8 mouse cellular contexts compared by ENCODE assay signal in genomic region chr10:7664027-7664526, GRCm38 (mm10). TPM values are rescaled to one million over a fixed set of nuclear protein-coding genes. Genes with fewer than 3 reads are reported as not detected.
DNase-seq lines count a peak whose midpoint lies in the region; ATAC-seq lines count a peak whose summit lies in the region.

No protein-coding gene starts in this region.

- H3K4me3 ChIP-seq in kidney, embryonic 16.5 days (ENCODE audit: low read length) = peak overlapping the region; percentile 98
- peak overlapping the region; percentile 95 for H3K4me3 ChIP-seq in embryonic facial prominence, embryonic 10.5 days
- H3K4me3 ChIP-seq in intestine, embryonic 16.5 days (ENCODE audit: low read length) = peak overlapping the region; percentile 99
- H3K4me3 ChIP-seq in neural tube, embryonic 13.5 days = peak overlapping the region; percentile 72

- H3K9ac ChIP-seq in kidney, embryonic 16.5 days (replicated peaks; ENCODE audit: low read length) = peak overlapping the region; percentile 95
- H3K9ac ChIP-seq in intestine, embryonic 16.5 days (ENCODE audit: low read depth, low read length) = peak overlapping the region; percentile 87
- peak overlapping the region; percentile 93 for H3K9ac ChIP-seq in neural tube, embryonic 13.5 days

- no peaks in the 10 kb centered on the region for H3K36me3 ChIP-seq in kidney, embryonic 16.5 days (ENCODE audit: insufficient read depth, low read length)
- no peaks in the 10 kb centered on the region for H3K36me3 ChIP-seq in embryonic facial prominence, embryonic 10.5 days (replicated peaks)
- no peaks in the 10 kb centered on the region for H3K36me3 ChIP-seq in intestine, embryonic 16.5 days (ENCODE audit: control insufficient read depth, insufficient read depth, low read length)
- no peaks in the 10 kb centered on the region for H3K36me3 ChIP-seq in neural tube, embryonic 13.5 days

- no peaks in the 10 kb centered on the region for H3K9me3 ChIP-seq in kidney, embryonic 16.5 days (ENCODE audit: low read length)
- no peaks in the 10 kb centered on the region for H3K9me3 ChIP-seq in embryonic facial prominence, embryonic 10.5 days
- H3K9me3 ChIP-seq in intestine, embryonic 16.5 days (ENCODE audit: control insufficient read depth, low read length) = no peaks in the 10 kb centered on the region
- no peaks in the 10 kb centered on the region for H3K9me3 ChIP-seq in neural tube, embryonic 13.5 days

- no peak for DNase-seq in kidney, adult 8-10 months
- DNase-seq in embryonic facial prominence, embryonic 10.5 days (ENCODE audit: low spot score) = no peak
- DNase-seq in spleen, adult 18-20 months = no peak
- DNase-seq in layer of hippocampus, postnatal 10 days (ENCODE audit: low spot score in 2 of 2) = no peak
- DNase-seq in layer of hippocampus, adult 8-10 months (ENCODE audit: low spot score in 2 of 2) = no peak

- 58% methylated on average over 6 of the region's 6 CpGs for WGBS in kidney, embryonic 16.5 days
- WGBS in embryonic facial prominence, embryonic 10.5 days = 73% methylated on average over 6 of the region's 6 CpGs
- 54% methylated on average over 6 of the region's 6 CpGs for WGBS in intestine, embryonic 16.5 days
- WGBS in neural tube, embryonic 13.5 days = 74% methylated on average over 6 of the region's 6 CpGs

- H3K27me3 ChIP-seq in kidney, embryonic 16.5 days (ENCODE audit: insufficient read depth, low read length) = no peaks in the 10 kb centered on the region
- no peaks in the 10 kb centered on the region for H3K27me3 ChIP-seq in embryonic facial prominence, embryonic 10.5 days (replicated peaks; ENCODE audit: low read depth, poor library complexity, severe bottlenecking)
- H3K27me3 ChIP-seq in intestine, embryonic 16.5 days (replicated peaks; ENCODE audit: control insufficient read depth, insufficient read depth, low read length) = no peaks in the 10 kb centered on the region
- H3K27me3 ChIP-seq in neural tube, embryonic 13.5 days = no peaks in the 10 kb centered on the region

- H3K27ac ChIP-seq in kidney, embryonic 16.5 days (ENCODE audit: low read length) = peak overlapping the region; percentile 94; the same call in 1 of the 2 replicates
- H3K27ac ChIP-seq in embryonic facial prominence, embryonic 10.5 days (replicated peaks) = no peak overlapping the region
- H3K27ac ChIP-seq in intestine, embryonic 16.5 days (ENCODE audit: low read length) = peak overlapping the region; percentile 94
- peak overlapping the region; percentile 94 for H3K27ac ChIP-seq in neural tube, embryonic 13.5 days (replicated peaks)

- H3K4me2 ChIP-seq in kidney, embryonic 16.5 days (replicated peaks; ENCODE audit: low read depth, low read length) = peak overlapping the region; percentile 90
- H3K4me2 ChIP-seq in intestine, embryonic 16.5 days (ENCODE audit: low read depth, low read length) = peak overlapping the region; percentile 62
- H3K4me2 ChIP-seq in neural tube, embryonic 13.5 days = peak overlapping the region; percentile 93

- ATAC-seq in kidney, embryonic 16.5 days (ENCODE audit: low FRiP score, low TSS enrichment) = no peak
- ATAC-seq in intestine, embryonic 16.5 days = no peak
- ATAC-seq in neural tube, embryonic 13.5 days (ENCODE audit: low read depth) = no peak

- H3K4me1 ChIP-seq in kidney, embryonic 16.5 days (ENCODE audit: insufficient read depth, low read length) = peaks cover 21% of the 10 kb centered on the region
- H3K4me1 ChIP-seq in embryonic facial prominence, embryonic 10.5 days = peaks cover 22% of the 10 kb centered on the region
- peaks cover 5% of the 10 kb centered on the region; the same call in 1 of the 2 replicates for H3K4me1 ChIP-seq in intestine, embryonic 16.5 days (ENCODE audit: control insufficient read depth, insufficient read depth, low read length)
- H3K4me1 ChIP-seq in neural tube, embryonic 13.5 days (replicated peaks) = peaks cover 39% of the 10 kb centered on the region

RNA-seq across cellular contexts. Expression of gene Nup43, which starts 3.2 kb away (rescaled TPM):
- 52.2 and 56.8 TPM in 2 replicates for polyA plus RNA-seq in kidney, embryonic 16.5 days (2015; fragmentation: Nextera tagmentation; extraction: Ambion mirVana)
- polyA plus RNA-seq in embryonic facial prominence, embryonic 10.5 days (2016; fragmentation: Nextera tagmentation; extraction: Ambion mirVana) = 95.4 and 95.9 TPM in 2 replicates
- polyA plus RNA-seq in intestine, embryonic 16.5 days (2015; fragmentation: Nextera tagmentation; extraction: Ambion mirVana) = 36.9 and 39.5 TPM in 2 replicates
- polyA plus RNA-seq in neural tube, embryonic 13.5 days (2015; fragmentation: Nextera tagmentation; extraction: Ambion mirVana) = 35.1 and 35.7 TPM in 2 replicates
- 1 to 10 TPM; 7.2 to 9.2 TPM for total RNA-seq in layer of hippocampus, postnatal 10 days (2021)
- total RNA-seq in layer of hippocampus, adult 8-10 months (2022) = 1 to 10 TPM; 5.8 to 9.9 (median 7.7) TPM

RNA-seq across cellular contexts. Expression of gene Pcmt1, which starts 16.9 kb away (rescaled TPM):
- polyA plus RNA-seq in kidney, embryonic 16.5 days (2015; fragmentation: Nextera tagmentation; extraction: Ambion mirVana) = 120 and 124 TPM in 2 replicates
- polyA plus RNA-seq in embryonic facial prominence, embryonic 10.5 days (2016; fragmentation: Nextera tagmentation; extraction: Ambion mirVana) = 120 and 126 TPM in 2 replicates
- 105 and 112 TPM in 2 replicates for polyA plus RNA-seq in intestine, embryonic 16.5 days (2015; fragmentation: Nextera tagmentation; extraction: Ambion mirVana)
- 184 and 187 TPM in 2 replicates for polyA plus RNA-seq in neural tube, embryonic 13.5 days (2015; fragmentation: Nextera tagmentation; extraction: Ambion mirVana)
- total RNA-seq in layer of hippocampus, postnatal 10 days (2021) = 100 to 1,000 TPM; 130 to 133 TPM
- 100 to 1,000 TPM; 157 to 165 (median 159) TPM for total RNA-seq in layer of hippocampus, adult 8-10 months (2022)

RNA-seq across cellular contexts. Expression of gene Lats1, which starts 16.9 kb away (rescaled TPM):
- 7.4 and 9.4 TPM in 2 replicates for polyA plus RNA-seq in kidney, embryonic 16.5 days (2015; fragmentation: Nextera tagmentation; extraction: Ambion mirVana)
- 7.7 and 8.2 TPM in 2 replicates for polyA plus RNA-seq in embryonic facial prominence, embryonic 10.5 days (2016; fragmentation: Nextera tagmentation; extraction: Ambion mirVana)
- polyA plus RNA-seq in intestine, embryonic 16.5 days (2015; fragmentation: Nextera tagmentation; extraction: Ambion mirVana) = 5.7 and 7.3 TPM in 2 replicates
- polyA plus RNA-seq in neural tube, embryonic 13.5 days (2015; fragmentation: Nextera tagmentation; extraction: Ambion mirVana) = 9.8 and 9.9 TPM in 2 replicates
- 10 to 100 TPM; 50.7 to 54.9 TPM for total RNA-seq in layer of hippocampus, postnatal 10 days (2021)
- 10 to 100 TPM; 32.2 to 37.3 (median 35.2) TPM for total RNA-seq in layer of hippocampus, adult 8-10 months (2022)
